Mouse (Mus musculus) kidney, postnatal 0 days (tissue): Measurements from ENCODE around the gene Gm45062. TPM values are rescaled to one million over a fixed set of nuclear protein-coding genes. Genes with fewer than 3 reads are reported as not detected.

Experiments
- ATAC-seq: fragments of 200-750 bp; cut with Nextera tagmentation; replicated peaks from 2 replicates; pipeline ENCODE4 v1.8.0; 2017; ENCODE audit warnings: low read depth, moderate number of reproducible peaks, moderate TSS enrichment, moderate library complexity; ENCODE audit not compliant: low FRiP score
- DNase-seq: peaks from one replicate; pipeline ENCODE4 v3.0.0-alpha.2; 2016; ENCODE audit warnings: low spot score
- H3K27ac ChIP-seq: fragments of 300-500 bp; sonication (generic); 2 replicates; pipeline ENCODE4 v1.5.1; 2014; ENCODE audit warnings: mild to moderate bottlenecking
- H3K27me3 ChIP-seq: fragments of 300-500 bp; sonication (generic); 2 replicates; pipeline ENCODE4 v1.6.1; 2014; ENCODE audit warnings: low read length, mixed read lengths; ENCODE audit not compliant: insufficient read depth
- H3K36me3 ChIP-seq: fragments of 300-500 bp; sonication (generic); 2 replicates; pipeline ENCODE4 v1.6.1; 2014; ENCODE audit warnings: low read length, mixed read lengths; ENCODE audit not compliant: insufficient read depth
- H3K4me1 ChIP-seq: fragments of 300-500 bp; sonication (generic); replicated peaks from 2 replicates; pipeline ENCODE4 v1.6.1; 2014; ENCODE audit warnings: antibody characterized with exemption, low read length, mixed read lengths; ENCODE audit not compliant: insufficient read depth
- H3K4me2 ChIP-seq: fragments of 300-500 bp; sonication (generic); 2 replicates; pipeline ENCODE4 v1.6.1; 2014; ENCODE audit warnings: mild to moderate bottlenecking, low read length, moderate library complexity, mixed read lengths
- H3K4me3 ChIP-seq: fragments of 300-500 bp; sonication (generic); replicated peaks from 2 replicates; pipeline ENCODE4 v1.5.1; 2014; ENCODE audit warnings: low read depth, low read length
- H3K9ac ChIP-seq: fragments of 300-500 bp; sonication (generic); 2 replicates; pipeline ENCODE4 v1.6.1; 2014; ENCODE audit warnings: low read depth, low read length
- H3K9me3 ChIP-seq: fragments of 300-500 bp; sonication (generic); replicated peaks from 2 replicates; pipeline ENCODE4 v1.6.1; 2016; ENCODE audit warnings: low read length, inconsistent platforms, mixed read lengths
- CTCF ChIP-seq: IDR thresholded peaks from 2 replicates; pipeline ENCODE4 v1.5.1; 2016; ENCODE audit warnings: antibody characterized with exemption, low read depth, mild to moderate bottlenecking, moderate library complexity
- WGBS: fragments of 180-500 bp; shearing (Covaris S2); extraction: QIAGEN DNeasy Blood & Tissue Kit; methylation state at CpG from one replicate; pipeline ENCODE4 v1.1.7; 2014; 5-methylcytosine and 5-hydroxymethylcytosine counted together
- polyA plus RNA-seq: library from polyadenylated mRNA; unstranded; fragments of >200 nt; fragmentation: Nextera tagmentation; extraction: Ambion mirVana; gene quantifications from 2 replicates; pipeline ENCODE4 v1.2.1, GENCODE M21; 2015

Gm45062 gene
- polyA plus RNA-seq, 1 experiment from 2014 or later: 5.0 TPM

DNA sequence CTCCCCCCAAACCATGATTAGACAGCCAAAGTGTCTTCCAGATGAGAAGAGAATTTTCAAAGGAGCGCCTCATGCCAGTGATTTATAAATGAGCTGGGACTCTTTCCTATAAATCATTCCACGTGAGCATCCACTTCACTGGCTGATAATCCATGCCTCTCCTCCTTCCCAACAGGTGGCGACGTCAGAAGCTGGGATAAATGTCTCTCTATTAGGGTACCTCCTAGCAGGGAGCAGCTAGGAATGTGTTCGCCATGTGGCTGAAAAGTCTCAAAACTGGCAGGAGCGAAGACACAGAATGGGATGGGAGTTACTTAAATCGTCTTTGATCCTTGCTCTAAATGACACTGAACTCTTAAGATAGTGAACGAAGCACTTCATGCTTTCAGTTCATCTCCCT, 372.1 kb downstream of the Gm45062 start:
- Histone ChIP-seq H3K4me2 (no peak overlapping the region), H3K4me1 (0 out of 2 replicates have a peak, but pooled peaks cover 3% of the 10 kb centered on the region), H3K27ac (no peak overlapping the region), H3K4me3 (no peak overlapping the region), H3K36me3 (no peaks in the 10 kb centered on the region), H3K9ac (no peak overlapping the region), H3K27me3 (no peaks in the 10 kb centered on the region), H3K9me3 (no peaks in the 10 kb centered on the region)
- TF ChIP-seq CTCF: no peak; the same call in 1 of the 2 replicates
- DNase-seq (no peak), ATAC-seq (no peak)
- WGBS: 75% methylated on average over 8 of the region's 8 CpGs

DNA sequence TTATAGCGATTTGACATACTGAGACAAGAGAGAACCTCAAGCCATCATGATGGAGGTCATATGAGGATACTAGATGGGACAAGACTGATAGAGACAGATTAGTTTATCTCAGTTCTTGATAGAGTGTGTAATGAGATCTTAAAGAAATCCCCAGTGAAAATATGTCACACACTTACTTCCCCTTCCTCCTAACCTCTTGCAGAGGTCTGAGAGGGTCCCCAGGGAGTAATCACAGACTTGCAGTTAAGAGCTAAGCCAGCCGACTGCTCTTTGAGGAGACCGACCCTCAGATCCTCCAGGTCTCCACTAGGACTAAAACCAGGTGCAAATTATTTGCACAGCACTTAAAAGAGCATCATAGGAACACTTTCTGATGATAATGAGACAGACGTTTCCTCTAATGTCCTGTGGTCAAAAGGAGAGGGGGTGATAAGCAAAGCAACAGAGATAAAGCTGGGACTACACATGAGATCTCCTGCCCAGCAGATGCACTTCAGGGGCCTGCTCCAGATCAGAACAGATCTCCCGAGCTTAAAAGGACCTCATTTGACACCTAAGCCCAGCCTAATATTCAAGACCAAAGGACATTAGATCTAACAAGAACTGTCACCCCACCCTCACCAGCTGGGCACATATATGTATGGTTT, 372.9 kb downstream of the Gm45062 start:
- Histone ChIP-seq H3K4me3 (no peak overlapping the region), H3K27ac (no peak overlapping the region), H3K4me2 (no peak overlapping the region), H3K9ac (no peak overlapping the region), H3K9me3 (no peaks in the 10 kb centered on the region), H3K36me3 (no peaks in the 10 kb centered on the region), H3K27me3 (no peaks in the 10 kb centered on the region), H3K4me1 (0 out of 2 replicates have a peak, but pooled peaks cover 3% of the 10 kb centered on the region)
- ATAC-seq (no peak), DNase-seq (no peak)
- 71% methylated on average over 5 of the region's 5 CpGs for WGBS
- no peak for TF ChIP-seq CTCF

DNA sequence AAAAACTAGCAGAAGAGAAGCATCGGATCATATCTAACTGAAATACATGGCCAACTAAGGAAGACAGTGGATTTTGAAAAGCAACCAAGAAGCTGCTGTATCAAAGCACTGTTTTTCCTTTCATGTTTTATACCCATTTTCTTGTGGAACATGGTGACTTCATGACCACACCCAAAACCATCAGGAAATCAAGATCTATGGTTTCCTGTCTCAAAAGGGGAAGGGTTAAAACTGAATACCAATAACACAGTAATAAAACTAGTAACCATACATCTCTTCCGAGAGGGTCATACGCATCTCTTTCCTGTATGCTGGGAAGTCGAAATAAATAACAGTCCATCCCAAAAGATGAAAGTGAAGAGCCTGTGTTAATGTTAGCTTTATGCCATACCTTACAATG, 373.5 kb downstream of the Gm45062 start:
- Histone ChIP-seq H3K4me3 (no peak overlapping the region), H3K9ac (no peak overlapping the region), H3K27me3 (no peaks in the 10 kb centered on the region), H3K27ac (no peak overlapping the region), H3K9me3 (no peaks in the 10 kb centered on the region), H3K4me2 (no peak overlapping the region), H3K4me1 (0 out of 2 replicates have a peak, but pooled peaks cover 3% of the 10 kb centered on the region), H3K36me3 (no peaks in the 10 kb centered on the region)
- WGBS: 91% methylated on average over 4 of the region's 4 CpGs
- DNase-seq (no peak), ATAC-seq (no peak)
- TF ChIP-seq CTCF: no peak

DNA sequence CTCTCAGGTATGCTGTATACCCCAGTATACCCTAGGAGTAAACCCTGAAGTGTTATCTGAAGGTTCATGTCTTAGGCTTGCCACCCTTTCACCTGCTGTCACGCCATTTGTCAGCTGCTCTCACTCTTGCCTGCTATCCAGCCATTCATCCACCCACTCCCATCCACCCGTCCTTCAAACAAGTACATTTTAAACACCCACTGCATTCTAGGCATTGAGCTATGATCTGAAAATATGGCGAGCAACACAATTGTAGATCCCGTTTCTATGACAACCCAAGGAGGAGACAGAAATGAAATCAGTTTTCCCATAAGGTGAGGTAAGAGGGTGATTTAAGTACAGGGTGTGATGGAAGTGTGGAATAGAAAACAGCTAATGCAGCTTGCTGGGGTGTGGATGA, 378.9 kb downstream of the Gm45062 start:
- H3K4me1 ChIP-seq: 0 out of 2 replicates have a peak, but pooled peaks cover 3% of the 10 kb centered on the region
- ATAC-seq (no peak), DNase-seq (no peak)
- H3K36me3 ChIP-seq: no peaks in the 10 kb centered on the region
- no peak for TF ChIP-seq CTCF
- H3K4me2 ChIP-seq: no peak overlapping the region
- H3K9me3 ChIP-seq: no peaks in the 10 kb centered on the region
- H3K4me3 ChIP-seq: no peak overlapping the region
- no peak overlapping the region for H3K27ac ChIP-seq
- WGBS: 89% methylated on average over 4 of the region's 4 CpGs
- H3K9ac ChIP-seq: no peak overlapping the region
- no peaks in the 10 kb centered on the region for H3K27me3 ChIP-seq

DNA sequence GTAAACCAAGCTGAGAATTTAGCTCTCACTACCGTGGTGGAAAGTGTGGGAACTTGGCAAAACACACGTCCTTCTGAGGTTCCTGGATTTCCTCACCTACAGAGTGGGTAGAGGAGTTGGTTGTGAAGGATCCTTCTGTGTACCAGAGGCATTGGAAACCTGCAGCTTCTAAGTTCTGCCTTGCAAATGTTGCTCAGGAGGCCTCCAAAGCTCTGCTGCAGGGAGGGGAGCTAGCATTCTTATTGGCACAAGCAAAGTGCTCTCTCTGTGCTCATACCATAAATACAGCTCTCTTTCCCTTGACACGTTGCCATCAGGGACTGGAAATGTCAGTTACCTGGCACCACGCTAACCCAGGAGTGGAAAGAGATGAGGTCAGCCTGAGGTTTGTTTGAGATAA, 379.6 kb downstream of the Gm45062 start:
- no peak for TF ChIP-seq CTCF
- WGBS: 72% methylated on average over 4 of the region's 4 CpGs
- no peaks in the 10 kb centered on the region for H3K9me3 ChIP-seq
- H3K36me3 ChIP-seq: no peaks in the 10 kb centered on the region
- no peak overlapping the region for H3K27ac ChIP-seq
- ATAC-seq (no peak), DNase-seq (no peak)
- H3K4me1 ChIP-seq: 0 out of 2 replicates have a peak, but pooled peaks cover 3% of the 10 kb centered on the region
- H3K27me3 ChIP-seq: no peaks in the 10 kb centered on the region
- no peak overlapping the region for H3K4me3 ChIP-seq
- H3K9ac ChIP-seq: no peak overlapping the region
- no peak overlapping the region for H3K4me2 ChIP-seq

DNA sequence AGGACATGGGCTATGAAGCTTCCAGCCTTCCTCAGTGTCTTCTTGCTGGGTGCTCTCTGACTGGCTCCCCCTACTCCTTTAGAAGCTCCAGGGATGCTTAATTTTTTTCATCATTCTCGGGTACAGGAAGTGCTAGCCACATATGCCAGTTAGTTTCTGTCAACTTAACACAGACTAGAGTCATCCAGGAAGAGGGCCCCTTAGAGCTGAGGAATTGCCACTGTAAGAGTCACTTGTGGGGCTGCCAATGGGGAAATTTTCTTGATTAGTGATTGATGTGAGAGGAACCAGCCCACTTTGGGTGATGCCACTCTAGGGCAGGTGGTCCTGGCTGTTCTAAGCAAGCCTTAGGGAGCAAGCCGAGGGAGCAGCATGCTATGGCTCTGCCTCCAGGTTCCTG, 380.3 kb downstream of the Gm45062 start:
- Histone ChIP-seq H3K4me3 (no peak overlapping the region), H3K4me2 (no peak overlapping the region), H3K9me3 (no peaks in the 10 kb centered on the region), H3K4me1 (no peaks in the 10 kb centered on the region), H3K36me3 (no peaks in the 10 kb centered on the region), H3K27me3 (no peaks in the 10 kb centered on the region), H3K27ac (no peak overlapping the region), H3K9ac (no peak overlapping the region)
- TF ChIP-seq CTCF: no peak
- ATAC-seq: no peak
- WGBS: 90% methylated on average over 2 of the region's 2 CpGs
- no peak for DNase-seq

DNA sequence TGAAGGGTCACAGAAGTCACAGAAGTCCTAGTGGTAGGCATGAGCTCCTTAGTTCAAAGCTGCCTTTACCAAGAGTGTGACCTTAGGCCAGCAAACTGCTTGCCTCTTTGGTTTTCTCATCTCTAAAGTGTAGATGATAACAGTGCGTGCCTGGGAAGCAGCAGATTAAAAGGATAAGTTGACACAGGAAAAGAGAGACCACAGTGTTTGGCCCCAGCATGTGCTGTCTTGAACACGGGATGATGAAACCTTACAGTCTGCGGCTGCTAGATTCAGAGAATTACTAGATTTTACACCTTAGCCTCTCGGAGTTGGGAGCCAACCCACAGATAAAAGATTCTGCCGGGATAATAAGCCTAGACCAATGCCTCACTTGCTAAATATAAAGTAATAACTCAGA, 381.6 kb downstream of the Gm45062 start:
- Histone ChIP-seq H3K9ac (no peak overlapping the region), H3K9me3 (no peaks in the 10 kb centered on the region), H3K27ac (no peak overlapping the region), H3K27me3 (no peaks in the 10 kb centered on the region), H3K4me2 (no peak overlapping the region), H3K4me3 (no peak overlapping the region), H3K36me3 (no peaks in the 10 kb centered on the region), H3K4me1 (peaks cover 2% of the 10 kb centered on the region; the same call in 1 of the 2 replicates)
- TF ChIP-seq CTCF: no peak
- DNase-seq: no peak
- 91% methylated on average over 5 of the region's 5 CpGs for WGBS
- no peak for ATAC-seq
